Mouse (Mus musculus): Measurements from ENCODE around the gene Dennd1c.

The Dennd1c gene

GRCm38 (mm10) chr17:57095855-57096622 lies 17.7 kb upstream of the Dennd1c start:
- DNase-seq (ENCODE audit: low read depth, low spot score) = peak; percentile 91

- DNase-seq (ENCODE audit: low read depth, low spot score) = no peak
Measured at GRCm38 (mm10) chr17:57094222-57094621, 15.9 kb upstream of the Dennd1c start.

GRCm38 (mm10) chr17:57087049-57087832 lies 8.9 kb upstream of the Dennd1c start, which contains the start of gene Tubb4a:
Tubb4a (minus strand) TSS chr17:57087782.
- peak; percentile 42 for DNase-seq (ENCODE audit: low read depth, low spot score)

GRCm38 (mm10) chr17:57085970-57086757 lies 7.8 kb upstream of the Dennd1c start:
- DNase-seq (ENCODE audit: low read depth, low spot score) = no peak

- DNase-seq (ENCODE audit: low read depth, low spot score) = no peak
Measured at GRCm38 (mm10) chr17:57082481-57082880, 4.2 kb upstream of the Dennd1c start.

- no peak for DNase-seq (ENCODE audit: low read depth, low spot score)
Measured at GRCm38 (mm10) chr17:57081234-57081842, 3.0 kb upstream of the Dennd1c start.

- no peak for DNase-seq (ENCODE audit: low read depth, low spot score)
Measured at GRCm38 (mm10) chr17:57079919-57080318, 1.6 kb upstream of the Dennd1c start.

- DNase-seq (ENCODE audit: low read depth, low spot score) = no peak
Measured at GRCm38 (mm10) chr17:57076916-57077315, 1.4 kb downstream of the Dennd1c start.

GRCm38 (mm10) chr17:57070699-57071098 lies 7.6 kb downstream of the Dennd1c start:
- peak; percentile 98 for DNase-seq (ENCODE audit: low read depth, low spot score)

GRCm38 (mm10) chr17:57070272-57070671 lies 8.0 kb downstream of the Dennd1c start:
- no peak for DNase-seq (ENCODE audit: low read depth, low spot score)

GRCm38 (mm10) chr17:57066908-57067307 lies 11.4 kb downstream of the Dennd1c start:
- DNase-seq (ENCODE audit: low read depth, low spot score) = no peak

- DNase-seq (ENCODE audit: low read depth, low spot score) = no peak
Measured at GRCm38 (mm10) chr17:57063031-57063430, 15.3 kb downstream of the Dennd1c start.

GRCm38 (mm10) chr17:57062548-57062947 lies 15.8 kb downstream of the Dennd1c start:
- DNase-seq (ENCODE audit: low read depth, low spot score) = no peak

- DNase-seq (ENCODE audit: low read depth, low spot score) = peak; percentile 34
Measured at GRCm38 (mm10) chr17:57062011-57062521, 16.2 kb downstream of the Dennd1c start.

GRCm38 (mm10) chr17:57061069-57061468 lies 17.2 kb downstream of the Dennd1c start:
- DNase-seq (ENCODE audit: low read depth, low spot score) = no peak

- DNase-seq (ENCODE audit: low read depth, low spot score) = peak; percentile 98
Measured at GRCm38 (mm10) chr17:57060231-57060801, 18.0 kb downstream of the Dennd1c start.

GRCm38 (mm10) chr17:57059486-57059977 lies 18.8 kb downstream of the Dennd1c start, which contains the start of gene Slc25a23:
Slc25a23 (minus strand) TSS chr17:57059863.
- peak; percentile 87 for DNase-seq (ENCODE audit: low read depth, low spot score)

- no peak for DNase-seq (ENCODE audit: low read depth, low spot score)
Measured at GRCm38 (mm10) chr17:57058891-57059485, 19.3 kb downstream of the Dennd1c start, which contains the start of gene Crb3. Crb3 (plus strand) TSS chr17:57059105.

- no peak for DNase-seq (ENCODE audit: low read depth, low spot score)
Measured at GRCm38 (mm10) chr17:57056246-57056645, 22.1 kb downstream of the Dennd1c start.

- DNase-seq (ENCODE audit: low read depth, low spot score) = peak; percentile 82
Measured at GRCm38 (mm10) chr17:57051679-57052078, 26.6 kb downstream of the Dennd1c start.
